Mouse (Mus musculus) stomach, postnatal 0 days (tissue): ENCODE measurements around the gene Col5a1.

ENCODE experiments used
- CTCF ChIP-seq: IDR thresholded peaks from 2 replicates; pipeline ENCODE4 v1.5.1; 2016; ENCODE audit warnings: antibody characterized with exemption, low read depth, mild to moderate bottlenecking, moderate library complexity
- EP300 ChIP-seq: optimal IDR thresholded peaks from 2 replicates; pipeline ENCODE3; 2016; ENCODE audit warnings: antibody characterized with exemption

DNA sequence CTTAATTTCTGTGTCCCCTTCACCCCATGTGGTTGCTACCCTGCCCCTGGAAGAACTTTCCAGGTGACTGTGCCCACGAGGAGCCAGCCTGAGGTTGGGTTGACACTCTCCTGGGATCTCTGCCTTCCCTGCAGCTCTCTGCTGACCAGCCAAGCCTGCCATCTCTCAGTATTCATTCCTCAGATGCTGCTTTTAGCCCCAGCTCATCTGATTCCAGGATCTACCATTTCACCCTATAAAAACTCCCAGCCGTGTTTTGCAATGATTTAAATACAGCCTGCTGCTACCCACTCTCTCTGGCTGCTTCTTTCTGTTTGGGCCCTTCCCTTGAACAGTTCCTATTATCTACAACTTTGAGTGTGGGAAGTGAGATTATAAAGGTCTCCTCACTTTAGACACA, 14.9 kb downstream of the Col5a1 start:
- TF ChIP-seq CTCF = no peak
- no peak for TF ChIP-seq EP300
